Mouse (Mus musculus) natural killer cell, adult 2 months (primary cell): ENCODE measurements at regions not wholly inside any gene's neighbourhood (a gene's known extent, or its start where the extent isn't known, plus 50 kb on each side); places are given as distances from the start of the nearest gene placed in this dataset.

Source experiments
- DNase-seq, 2 experiments: peaks; one replicate each; pipeline ENCODE4 v3.0.0; 2022; ENCODE audit warnings: low spot score in 2 of 2

- no peak for DNase-seq
These were observed 1002.8 kb upstream of the Adgrl2 start for GRCm38 (mm10) chr3:149993199-149993598.

GRCm38 (mm10) chr3:149987801-149988200 lies 997.4 kb upstream of the Adgrl2 start:
- no peak for DNase-seq

GRCm38 (mm10) chr3:149956993-149957392 lies 966.6 kb upstream of the Adgrl2 start:
- no peak for DNase-seq

- no peak for DNase-seq
These were observed 945.8 kb upstream of the Adgrl2 start for GRCm38 (mm10) chr3:149936197-149936596.

- DNase-seq: no peak
These were observed 944.5 kb upstream of the Adgrl2 start for GRCm38 (mm10) chr3:149934832-149935231.

DNA sequence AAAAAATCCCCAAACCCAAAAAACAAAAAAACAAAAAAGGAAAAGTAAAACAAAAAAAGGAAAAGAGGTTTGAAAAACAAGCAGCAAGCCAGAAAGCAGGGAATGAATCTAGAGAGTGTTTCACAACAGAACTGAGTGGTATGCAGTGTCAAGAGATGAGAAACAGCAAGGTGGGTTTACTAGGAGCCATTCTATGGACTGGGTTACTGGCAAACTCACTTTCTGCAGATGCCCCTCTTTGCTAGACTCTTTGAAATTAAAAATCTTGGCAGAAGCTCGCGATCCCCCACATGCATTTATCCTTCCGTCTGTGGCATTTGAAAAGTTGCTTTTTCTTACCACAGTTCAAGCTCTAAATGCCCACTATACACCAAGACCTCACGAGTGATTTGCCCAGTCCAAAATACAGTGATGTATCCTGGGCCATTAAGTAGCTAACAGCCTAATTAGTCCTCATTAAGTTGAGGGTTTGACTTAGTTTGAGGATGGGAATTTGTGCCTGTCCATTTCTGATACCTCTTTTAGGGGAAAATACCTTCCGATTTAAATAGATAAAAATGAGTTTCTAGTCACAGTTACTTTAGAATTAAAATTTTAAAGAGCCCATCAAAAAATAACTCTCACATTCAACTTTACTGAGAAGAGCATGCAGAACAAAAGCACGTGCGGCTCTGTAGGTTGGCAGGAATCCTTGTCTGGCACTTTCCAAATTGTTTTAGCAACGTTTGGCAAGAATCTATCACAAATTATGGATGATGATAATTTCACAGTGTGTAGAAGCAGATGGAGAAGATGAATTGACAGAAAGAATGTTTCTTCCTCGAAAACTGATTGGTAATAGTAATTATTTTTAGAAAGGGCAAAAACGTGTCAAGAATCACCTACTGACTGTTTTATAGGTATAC lies 938.4 kb upstream of the Adgrl2 start:
- DNase-seq: no peak

GRCm38 (mm10) chr3:149920206-149920605 lies 929.9 kb upstream of the Adgrl2 start:
- no peak for DNase-seq

- DNase-seq: no peak
These were observed 927.8 kb upstream of the Adgrl2 start for GRCm38 (mm10) chr3:149918201-149918600.

- DNase-seq: no peak
These were observed 920.4 kb upstream of the Adgrl2 start for GRCm38 (mm10) chr3:149910721-149911120.

DNA sequence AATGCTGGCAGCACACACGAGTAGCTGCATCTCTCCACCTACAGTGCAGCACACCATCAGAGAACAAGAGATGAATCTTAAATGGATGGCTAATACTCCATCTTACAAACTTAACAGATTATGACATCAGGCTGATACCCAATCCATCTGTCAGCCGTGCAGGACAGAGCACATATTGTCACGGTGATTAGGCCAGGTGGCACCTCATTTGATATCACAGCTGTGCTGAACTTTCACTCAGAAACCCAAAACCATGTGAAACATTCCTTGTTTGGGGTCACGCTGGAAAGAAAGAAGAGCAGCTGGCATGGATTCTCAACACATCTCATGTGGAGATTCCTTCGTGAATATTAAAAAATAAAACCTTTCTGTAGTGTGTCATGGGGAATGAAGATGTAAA lies 911.4 kb upstream of the Adgrl2 start:
- DNase-seq: no peak

DNA sequence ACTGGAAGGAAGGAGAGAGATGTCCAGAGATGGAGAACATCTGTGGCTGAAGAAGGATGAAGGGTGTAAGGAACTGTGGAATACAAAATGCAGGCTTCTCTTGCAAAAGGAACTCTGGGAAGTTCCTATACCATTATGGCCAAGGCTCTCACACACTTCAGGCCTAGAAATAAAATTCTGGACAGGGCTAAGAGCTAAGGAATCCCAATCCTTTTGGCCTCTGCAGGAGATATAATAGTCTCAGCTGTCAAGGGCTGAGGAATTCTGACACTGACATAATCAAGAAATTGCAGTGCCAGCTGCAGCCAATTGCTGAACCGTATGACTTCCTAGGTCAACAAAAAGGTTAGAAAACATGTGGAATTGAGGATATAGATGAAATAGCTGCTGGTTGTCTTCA lies 886.2 kb upstream of the Adgrl2 start:
- no peak for DNase-seq

DNA sequence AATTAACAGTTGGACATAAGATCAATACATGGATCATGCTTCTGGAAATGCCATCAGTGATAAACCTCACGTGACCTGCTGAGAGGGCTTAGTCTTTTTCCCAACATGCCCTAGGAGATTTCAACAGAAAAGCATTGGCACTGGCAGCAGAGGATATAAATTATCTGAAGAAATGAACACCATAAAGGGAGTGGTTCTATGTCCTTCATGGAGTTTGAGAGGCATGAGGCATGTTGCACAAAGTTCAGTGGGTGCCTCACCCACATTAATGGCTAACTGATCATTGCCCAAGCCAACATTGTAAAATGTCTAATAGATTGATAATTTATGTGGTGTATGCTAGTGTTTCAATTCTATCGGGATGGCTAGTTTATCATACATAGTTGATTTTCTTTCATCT lies 875.6 kb upstream of the Adgrl2 start:
- DNase-seq: no peak

DNA sequence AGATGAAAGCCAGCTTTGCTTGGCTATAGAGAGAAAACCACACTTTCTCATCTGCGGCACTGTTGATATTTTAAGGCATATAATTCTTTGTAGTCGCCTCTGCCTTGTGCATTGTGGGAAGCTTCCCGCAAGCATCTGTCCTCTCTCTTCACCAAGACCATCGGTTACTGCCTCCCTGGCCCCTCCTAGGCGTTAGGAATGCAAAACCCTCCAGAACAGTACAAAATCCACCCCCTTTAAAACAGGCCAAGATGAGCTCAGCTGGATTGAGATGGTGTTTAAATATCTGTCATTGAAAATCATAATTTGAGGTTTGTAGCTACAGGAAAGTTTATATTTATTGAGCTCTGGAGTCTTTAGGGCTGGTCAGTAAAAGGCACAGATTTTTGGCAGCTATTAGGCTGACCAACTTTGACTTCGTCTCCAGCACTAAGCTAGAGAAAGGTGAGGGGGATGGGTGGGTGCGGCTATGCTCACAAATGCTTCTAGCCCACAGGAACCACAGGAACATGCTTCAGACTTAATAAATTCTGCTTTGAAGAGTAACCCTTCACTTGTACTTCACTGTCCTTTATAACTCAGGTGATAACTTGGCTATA lies 856.7 kb upstream of the Adgrl2 start:
- DNase-seq: no peak

DNA sequence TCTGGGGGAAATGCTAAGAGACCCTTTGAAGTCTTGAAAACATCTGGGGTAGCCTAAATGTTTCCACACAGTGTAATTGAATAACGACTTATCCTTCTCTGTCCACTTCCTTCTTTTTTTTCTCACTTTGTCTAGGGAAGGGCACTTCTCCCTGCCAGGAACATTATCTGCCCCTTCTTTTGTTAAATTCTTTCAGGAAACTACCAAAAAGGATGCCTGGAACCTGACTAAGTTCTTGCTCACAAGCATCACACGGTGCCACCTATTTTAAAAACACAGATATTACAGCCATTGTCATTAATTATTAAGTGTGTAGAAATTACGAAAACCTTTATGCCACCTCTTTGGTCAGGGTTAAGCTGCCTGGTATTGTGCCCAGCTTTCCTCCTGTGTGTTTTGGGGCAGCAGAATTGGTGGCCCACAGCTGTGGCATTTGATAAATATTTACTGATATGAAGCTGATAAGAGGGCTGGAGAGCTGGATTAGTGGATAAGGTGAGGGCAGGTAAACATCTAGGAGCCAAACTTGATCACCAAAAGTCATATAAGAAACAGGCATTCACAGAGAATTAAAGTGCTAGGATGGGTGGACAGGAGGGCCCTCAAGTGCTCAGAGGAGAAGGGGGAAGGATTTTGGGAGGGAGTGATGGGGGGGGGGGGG lies 855.6 kb upstream of the Adgrl2 start:
- DNase-seq: no peak

- DNase-seq: no peak
These were observed 854.9 kb upstream of the Adgrl2 start for GRCm38 (mm10) chr3:149845083-149845825.

- DNase-seq: no peak
These were observed 847.6 kb upstream of the Adgrl2 start for GRCm38 (mm10) chr3:149837921-149838320.

- no peak for DNase-seq
These were observed 846.3 kb upstream of the Adgrl2 start for GRCm38 (mm10) chr3:149836467-149837233.

DNA sequence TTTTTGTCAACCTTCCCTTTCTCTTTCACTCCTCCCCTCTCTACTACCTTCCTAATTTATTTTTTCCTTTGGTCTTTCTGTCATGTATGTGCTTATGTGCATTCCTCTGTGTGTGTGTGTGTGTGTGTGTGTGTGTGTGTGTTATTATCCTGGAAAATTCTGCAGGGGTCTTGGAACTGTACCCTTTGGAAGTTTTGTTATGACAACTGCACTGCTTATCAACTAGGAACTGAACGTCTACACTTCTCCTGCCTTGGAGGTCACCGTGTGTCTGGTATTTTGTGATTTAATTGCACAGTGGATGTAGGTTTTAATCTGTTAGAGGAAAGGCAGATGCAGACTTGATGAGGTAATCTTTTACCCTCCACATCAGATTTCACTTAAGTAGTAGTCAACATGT lies 836.8 kb upstream of the Adgrl2 start:
- DNase-seq: no peak

DNA sequence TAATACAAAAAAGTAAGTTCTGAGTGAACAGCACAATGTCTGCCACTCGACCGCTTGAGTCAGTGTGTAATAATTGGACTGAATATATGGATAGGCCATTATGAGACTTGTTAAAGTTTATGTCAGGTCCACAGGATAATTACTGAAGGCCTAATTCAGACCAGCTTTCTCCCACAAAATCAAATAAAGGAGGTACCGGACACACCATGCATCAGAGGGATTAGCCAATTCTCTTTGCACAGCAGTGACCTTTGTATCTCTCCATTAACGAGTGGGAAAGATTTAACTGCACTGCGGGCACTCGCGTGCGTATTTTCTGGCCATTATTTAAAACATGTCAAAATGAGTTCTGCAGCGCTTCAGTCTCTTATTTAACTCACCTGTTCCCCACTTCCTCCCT lies 836.4 kb upstream of the Adgrl2 start:
- DNase-seq: no peak

GRCm38 (mm10) chr3:149820670-149821069 lies 830.3 kb upstream of the Adgrl2 start:
- no peak for DNase-seq

GRCm38 (mm10) chr3:149819863-149820262 lies 829.5 kb upstream of the Adgrl2 start:
- DNase-seq: no peak
